Mouse (Mus musculus): ENCODE measurements around the gene Mapk8. TPM values are rescaled to one million over a fixed set of nuclear protein-coding genes. Genes with fewer than 3 reads are reported as not detected.

Gene Mapk8
- total RNA-seq (2014; rRNA removed) (67.0 and 92.9 TPM in 2 replicates), polyA plus RNA-seq (2015; fragmentation: Nextera tagmentation; extraction: Ambion mirVana) (30.6 and 30.8 TPM in 2 replicates)

GRCm38 (mm10) chr14:33447027-33447569 is at the start of gene Mapk8:
Mapk8 (minus strand) TSS chr14:33447158.
- no peaks in the 10 kb centered on the region for H3K36me3 ChIP-seq (ENCODE audit: insufficient read depth, low read length)
- peak within 1 kb of the TSS; percentile 76 for H3K4me2 ChIP-seq (ENCODE audit: low read depth, low read length)
- peak within 1 kb of the TSS; percentile 96 for H3K4me3 ChIP-seq (ENCODE audit: low read length)
- no peaks in the 10 kb centered on the region for H3K27me3 ChIP-seq (ENCODE audit: insufficient read depth, low read length)
- ATAC-seq = peak; percentile 99
- no peaks in the 10 kb centered on the region for H3K9me3 ChIP-seq (ENCODE audit: low read length)
- WGBS = 3% methylated on average over 61 of the region's 70 CpGs
- H3K4me1 ChIP-seq (ENCODE audit: insufficient read depth, low read length) = peaks cover 12% of the 10 kb centered on the region; the same call in 1 of the 2 replicates
- peak within 1 kb of the TSS; percentile 89 for H3K27ac ChIP-seq
- peak; percentile 5; the same call in 1 of the 2 replicates for TF ChIP-seq CTCF (IDR thresholded peaks at IDR 0.05; ENCODE audit: low read depth)
- H3K9ac ChIP-seq (replicated peaks; ENCODE audit: low read length) = peak within 1 kb of the TSS; percentile 91
- DNase-seq (ENCODE audit: low spot score) = peak; percentile 98

GRCm38 (mm10) chr14:33495226-33495625 is 48.3 kb upstream of the Mapk8 start:
- Histone ChIP-seq H3K9ac (replicated peaks; ENCODE audit: low read length) (no peak overlapping the region), H3K36me3 (ENCODE audit: insufficient read depth, low read length) (no peaks in the 10 kb centered on the region), H3K4me1 (ENCODE audit: insufficient read depth, low read length) (no peaks in the 10 kb centered on the region), H3K27me3 (ENCODE audit: insufficient read depth, low read length) (no peaks in the 10 kb centered on the region), H3K4me3 (ENCODE audit: low read length) (no peak overlapping the region), H3K4me2 (ENCODE audit: low read depth, low read length) (no peak overlapping the region), H3K27ac (no peak overlapping the region), H3K9me3 (ENCODE audit: low read length) (no peaks in the 10 kb centered on the region)
- TF ChIP-seq CTCF (IDR thresholded peaks at IDR 0.05; ENCODE audit: low read depth) = no peak
- WGBS = 71% methylated on average over 4 of the region's 4 CpGs
- DNase-seq (ENCODE audit: low spot score) (no peak), ATAC-seq (no peak)

- no peak overlapping the region for H3K4me2 ChIP-seq (ENCODE audit: low read depth, low read length)
- no peak overlapping the region for H3K27ac ChIP-seq
- ATAC-seq (peak; percentile 74), DNase-seq (ENCODE audit: low spot score) (peak; percentile 76)
- H3K4me1 ChIP-seq (ENCODE audit: insufficient read depth, low read length) = 0 out of 2 replicates have a peak, but pooled peaks cover 3% of the 10 kb centered on the region
- H3K4me3 ChIP-seq (ENCODE audit: low read length) = no peak overlapping the region
- H3K27me3 ChIP-seq (ENCODE audit: insufficient read depth, low read length) = no peaks in the 10 kb centered on the region
- H3K9me3 ChIP-seq (ENCODE audit: low read length) = no peaks in the 10 kb centered on the region
- WGBS = 45% methylated on average over 15 of the region's 15 CpGs
- no peaks in the 10 kb centered on the region for H3K36me3 ChIP-seq (ENCODE audit: insufficient read depth, low read length)
- TF ChIP-seq CTCF (IDR thresholded peaks at IDR 0.05; ENCODE audit: low read depth) = no peak
- no peak overlapping the region for H3K9ac ChIP-seq (replicated peaks; ENCODE audit: low read length)
These were observed 41.0 kb upstream of the Mapk8 start for GRCm38 (mm10) chr14:33487805-33488550.

GRCm38 (mm10) chr14:33481991-33482390 is 35.0 kb upstream of the Mapk8 start:
- Histone ChIP-seq H3K4me3 (ENCODE audit: low read length) (no peak overlapping the region), H3K36me3 (ENCODE audit: insufficient read depth, low read length) (no peaks in the 10 kb centered on the region), H3K4me2 (ENCODE audit: low read depth, low read length) (no peak overlapping the region), H3K9ac (replicated peaks; ENCODE audit: low read length) (no peak overlapping the region), H3K9me3 (ENCODE audit: low read length) (no peaks in the 10 kb centered on the region), H3K27me3 (ENCODE audit: insufficient read depth, low read length) (no peaks in the 10 kb centered on the region), H3K27ac (no peak overlapping the region), H3K4me1 (ENCODE audit: insufficient read depth, low read length) (no peaks in the 10 kb centered on the region)
- no peak for TF ChIP-seq CTCF (IDR thresholded peaks at IDR 0.05; ENCODE audit: low read depth)
- ATAC-seq = no peak
- 77% methylated on average over 3 of the region's 3 CpGs for WGBS
- DNase-seq (ENCODE audit: low spot score) = no peak

GRCm38 (mm10) chr14:33476094-33476760 is 29.3 kb upstream of the Mapk8 start:
- ATAC-seq (no peak), DNase-seq (ENCODE audit: low spot score) (no peak)
- 12% methylated on average over 3 of the region's 3 CpGs for WGBS
- no peaks in the 10 kb centered on the region for H3K9me3 ChIP-seq (ENCODE audit: low read length)
- H3K4me1 ChIP-seq (ENCODE audit: insufficient read depth, low read length) = no peaks in the 10 kb centered on the region
- H3K27me3 ChIP-seq (ENCODE audit: insufficient read depth, low read length) = no peaks in the 10 kb centered on the region
- no peak overlapping the region for H3K4me3 ChIP-seq (ENCODE audit: low read length)
- TF ChIP-seq CTCF (IDR thresholded peaks at IDR 0.05; ENCODE audit: low read depth) = no peak
- no peak overlapping the region for H3K9ac ChIP-seq (replicated peaks; ENCODE audit: low read length)
- no peak overlapping the region for H3K4me2 ChIP-seq (ENCODE audit: low read depth, low read length)
- H3K27ac ChIP-seq = no peak overlapping the region
- no peaks in the 10 kb centered on the region for H3K36me3 ChIP-seq (ENCODE audit: insufficient read depth, low read length)

GRCm38 (mm10) chr14:33474461-33474860 is 27.5 kb upstream of the Mapk8 start:
- Histone ChIP-seq H3K27me3 (ENCODE audit: insufficient read depth, low read length) (no peaks in the 10 kb centered on the region), H3K27ac (no peak overlapping the region), H3K4me2 (ENCODE audit: low read depth, low read length) (no peak overlapping the region), H3K9ac (replicated peaks; ENCODE audit: low read length) (no peak overlapping the region), H3K4me1 (ENCODE audit: insufficient read depth, low read length) (no peaks in the 10 kb centered on the region), H3K9me3 (ENCODE audit: low read length) (no peaks in the 10 kb centered on the region), H3K4me3 (ENCODE audit: low read length) (no peak overlapping the region), H3K36me3 (ENCODE audit: insufficient read depth, low read length) (no peaks in the 10 kb centered on the region)
- WGBS = 47% methylated on average over 2 of the region's 2 CpGs
- DNase-seq (ENCODE audit: low spot score) (no peak), ATAC-seq (no peak)
- no peak for TF ChIP-seq CTCF (IDR thresholded peaks at IDR 0.05; ENCODE audit: low read depth)
